16 mouse cellular contexts compared by ENCODE assay signal in the genomic region with DNA sequence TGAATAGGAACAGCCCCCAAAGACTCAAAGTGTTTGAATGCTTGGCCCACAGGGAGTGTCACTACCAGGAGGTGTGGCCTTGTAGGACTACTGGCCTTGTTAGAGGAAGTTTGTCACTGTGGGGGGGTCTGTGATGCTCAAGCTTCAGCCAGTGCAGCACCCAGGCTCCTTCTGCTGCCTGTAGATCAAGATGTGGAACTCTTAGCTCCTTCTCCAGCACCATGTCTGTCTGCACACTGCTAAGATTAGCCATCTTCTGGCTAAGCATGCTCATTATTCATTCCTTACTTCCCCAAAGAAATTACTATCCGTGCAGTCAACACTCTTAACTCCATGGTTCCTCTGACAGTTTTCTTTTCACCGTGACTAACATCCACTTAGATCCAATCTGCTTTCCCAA. TPM values are rescaled to one million over a fixed set of nuclear protein-coding genes. Genes with fewer than 3 reads are reported as not detected.
"Had no signal": no experiment of that assay in that cellular context is flagged by ENCODE, and none has a peak within 500 bp of the region (broad histone marks: within the 10 kb centered on the region; RNA-seq: fewer than 3 reads in every experiment).

No protein-coding gene starts in this region.

- H3K36me3 ChIP-seq: kidney, embryonic 15.5 days; liver, embryonic 15.5 days; midbrain, embryonic 12.5 days; neural tube, embryonic 13.5 days had no signal

- DNase-seq: kidney, adult 2 months; kidney, postnatal 25 days; lung, adult 2 months; lung, postnatal 4 days; right cerebral cortex, postnatal 14 days; thymus, adult 18-20 months; thymus, postnatal 4 days had no signal

- H3K27ac ChIP-seq: kidney, embryonic 15.5 days; layer of hippocampus, adult 2 months; limb, embryonic 10.5 days; liver, embryonic 15.5 days; midbrain, embryonic 12.5 days; neural tube, embryonic 13.5 days had no signal

- H3K4me3 ChIP-seq: kidney, embryonic 15.5 days; layer of hippocampus, adult 2 months; limb, embryonic 10.5 days; liver, embryonic 15.5 days; midbrain, embryonic 12.5 days; neural tube, embryonic 13.5 days had no signal

- H3K9me3 ChIP-seq: kidney, embryonic 15.5 days; limb, embryonic 10.5 days; liver, embryonic 15.5 days; midbrain, embryonic 12.5 days; neural tube, embryonic 13.5 days had no signal

- H3K27me3 ChIP-seq: kidney, embryonic 15.5 days; liver, embryonic 15.5 days; midbrain, embryonic 12.5 days; neural tube, embryonic 13.5 days had no signal

- H3K9ac ChIP-seq: kidney, embryonic 15.5 days; liver, embryonic 15.5 days; midbrain, embryonic 12.5 days; neural tube, embryonic 13.5 days had no signal

- H3K4me1 ChIP-seq: midbrain, embryonic 12.5 days had no signal

- H3K4me2 ChIP-seq: kidney, embryonic 15.5 days; liver, embryonic 11.5 days; liver, embryonic 15.5 days; midbrain, embryonic 12.5 days; neural tube, embryonic 13.5 days had no signal

- ATAC-seq: lung, postnatal 0 days; midbrain, embryonic 16.5 days had no signal

RNA-seq across cellular contexts. Expression of gene Gm28048, which starts 51.8 kb away (rescaled TPM):
- polyA plus RNA-seq: lung, adult 2 months had no signal
